Mouse (Mus musculus) cerebellum, adult 9-11 months (tissue): ENCODE results near the gene Ccnk.

ENCODE experiments used
- DNase-seq: peaks from one replicate; pipeline ENCODE4 v3.0.0; 2022

Gene Ccnk

GRCm38 (mm10) chr12:108249522-108249921, 70.1 kb downstream of the Ccnk start:
- no peak for DNase-seq

DNA sequence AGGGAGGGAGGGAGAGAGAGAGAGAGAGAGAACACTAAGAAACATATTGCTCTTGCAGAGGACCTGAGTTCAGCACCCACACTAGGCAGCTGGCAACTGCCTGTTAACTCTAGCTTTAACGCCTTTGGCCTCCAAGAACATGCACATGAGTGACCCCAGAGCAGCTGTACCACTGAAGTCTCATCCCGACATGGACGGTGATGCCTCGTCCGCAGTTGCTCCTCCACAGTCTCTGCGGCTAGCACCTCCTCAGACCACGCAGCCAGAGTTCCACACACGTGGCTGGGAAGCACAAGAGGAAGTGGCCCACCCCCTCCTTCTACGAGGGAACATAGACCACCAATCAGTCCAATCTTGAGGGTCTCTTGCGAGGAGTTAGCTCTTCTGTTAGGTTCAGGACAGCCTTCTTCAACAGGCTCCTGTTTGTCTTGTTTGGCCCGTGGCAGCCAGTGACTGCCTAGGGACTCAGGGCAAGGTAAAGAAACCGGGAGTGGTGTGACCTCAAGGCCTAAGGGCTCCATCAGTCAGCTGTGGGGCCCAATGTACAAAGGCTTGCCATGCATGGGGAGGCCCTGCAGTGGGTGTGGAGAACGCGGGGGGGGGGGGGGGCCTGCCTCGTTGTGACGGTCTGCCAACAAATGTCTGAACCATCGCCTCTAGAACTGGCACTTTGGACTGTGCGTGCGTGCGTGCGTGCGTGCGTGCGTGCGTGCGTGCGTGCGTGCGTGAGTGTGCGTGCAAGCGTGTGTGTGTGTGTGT, 71.8 kb downstream of the Ccnk start:
- no peak for DNase-seq

DNA sequence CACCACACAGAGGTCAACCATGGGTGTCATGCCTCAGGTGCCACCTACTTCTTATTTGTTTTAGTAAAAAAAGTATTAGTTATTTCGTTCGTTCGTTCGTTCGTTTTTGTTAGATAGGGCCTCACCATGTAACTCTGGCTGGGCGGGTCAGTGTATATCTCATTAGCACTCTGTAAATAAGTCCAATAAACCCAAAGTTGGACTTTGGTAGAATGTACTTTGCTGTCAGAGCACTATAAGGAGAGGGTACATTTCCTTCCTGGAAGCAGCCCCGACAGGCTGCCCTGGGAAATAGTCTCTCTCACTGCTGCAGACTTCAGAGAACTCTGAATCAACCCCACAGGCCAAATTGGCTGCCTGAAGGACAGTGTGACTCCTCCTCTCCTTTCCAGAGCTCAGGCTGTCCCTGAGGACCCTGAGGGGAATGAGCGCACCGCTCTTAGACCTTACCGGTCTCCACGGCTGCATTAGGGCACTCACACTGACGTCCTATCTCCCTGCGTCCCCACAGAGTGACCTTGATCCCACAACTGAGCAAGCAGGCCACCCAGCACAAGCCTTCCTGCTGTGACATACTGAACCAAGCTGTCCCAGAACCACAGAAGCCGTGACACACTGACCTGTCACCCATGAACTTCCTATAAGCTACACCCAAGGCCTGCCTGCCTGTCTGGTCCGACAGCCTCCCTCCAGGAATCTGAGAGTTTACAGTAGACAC, 72.6 kb downstream of the Ccnk start:
- no peak for DNase-seq
